Mouse (Mus musculus): ENCODE measurements around the gene Chst2.

- TF ChIP-seq CTCF (IDR thresholded peaks at IDR 0.05; ENCODE audit: borderline replicate concordance, insufficient read depth, low read length) (no peak), POLR2A (IDR thresholded peaks at IDR 0.05; ENCODE audit: low read depth, low read length) (no peak)
Observed at GRCm38 (mm10) chr9:95350550-95350949, 56.0 kb downstream of the Chst2 start.

Measured in embryonic fibroblast, embryonic 13.5 days (primary cell).